Mouse (Mus musculus) embryonic facial prominence, embryonic 15.5 days (tissue): ENCODE results near the gene Mid1. TPM values are rescaled to one million over a fixed set of nuclear protein-coding genes. Genes with fewer than 3 reads are reported as not detected.
"Not testable (repeated sequence)": the region's sequence is repeated elsewhere in the genome, so short reads cannot be mapped to it uniquely, and the experiment has no call there.

Experiments
- ATAC-seq: fragments of 200-750 bp; cut with Nextera tagmentation; 2 replicates; pipeline ENCODE4 v1.8.0; 2017; ENCODE audit warnings: low read depth, moderate TSS enrichment; ENCODE audit not compliant: insufficient number of reproducible peaks, low FRiP score, low TSS enrichment
- H3K27ac ChIP-seq: fragments of 300-500 bp; sonication (generic); replicated peaks from 2 replicates; pipeline ENCODE4 v1.5.1; 2015; ENCODE audit warnings: mild to moderate bottlenecking, inconsistent platforms
- H3K27me3 ChIP-seq: fragments of 300-500 bp; sonication (generic); 2 replicates; pipeline ENCODE4 v1.6.1; 2015; ENCODE audit warnings: inconsistent platforms
- H3K36me3 ChIP-seq: fragments of 300-500 bp; sonication (generic); 2 replicates; pipeline ENCODE4 v1.6.1; 2015; ENCODE audit warnings: mild to moderate bottlenecking, inconsistent platforms
- H3K4me1 ChIP-seq: fragments of 300-500 bp; sonication (generic); 2 replicates; pipeline ENCODE4 v1.6.1; 2015; ENCODE audit warnings: inconsistent platforms
- H3K4me2 ChIP-seq: fragments of 300-500 bp; sonication (generic); replicated peaks from 2 replicates; pipeline ENCODE4 v1.6.1; 2015; ENCODE audit warnings: mild to moderate bottlenecking, inconsistent platforms
- H3K4me3 ChIP-seq: fragments of 300-500 bp; sonication (generic); replicated peaks from 2 replicates; pipeline ENCODE4 v1.5.1; 2015; ENCODE audit warnings: mild to moderate bottlenecking, inconsistent platforms
- H3K9ac ChIP-seq: fragments of 300-500 bp; sonication (generic); 2 replicates; pipeline ENCODE4 v1.6.1; 2015; ENCODE audit warnings: inconsistent platforms
- H3K9me3 ChIP-seq: fragments of 300-500 bp; sonication (generic); replicated peaks from 2 replicates; pipeline ENCODE4 v1.6.1; 2016; ENCODE audit warnings: inconsistent platforms
- WGBS: fragments of 180-500 bp; shearing (Covaris S2); methylation state at CpG from one replicate; pipeline ENCODE4 v1.1.7; 2015; 5-methylcytosine and 5-hydroxymethylcytosine counted together
- polyA plus RNA-seq: library from polyadenylated mRNA; unstranded; fragments of >200 nt; fragmentation: Nextera tagmentation; extraction: Ambion mirVana; gene quantifications from 2 replicates; pipeline ENCODE4 v1.2.1, GENCODE M21; 2015

Gene Mid1
- polyA plus RNA-seq, 1 experiment from 2014 or later, result 9.8 TPM

- 74% methylated on average over 12 of the region's 12 CpGs for WGBS
These were observed 336.2 kb downstream of the Mid1 start for GRCm38 (mm10) chrX:170021205-170021604.

GRCm38 (mm10) chrX:170021750-170022461 is 336.9 kb downstream of the Mid1 start:
- ATAC-seq, H3K9ac ChIP-seq, H3K4me1 ChIP-seq, H3K27me3 ChIP-seq, H3K4me2 ChIP-seq, H3K27ac ChIP-seq, H3K4me3 ChIP-seq: not testable (repeated sequence)
- Histone ChIP-seq H3K36me3 (peaks cover 29% of the 10 kb centered on the region), H3K9me3 (peaks cover 16% of the 10 kb centered on the region)
- 49% methylated on average over 15 of the region's 15 CpGs for WGBS

More at GRCm38 (mm10) chrX:170021205-170021604, 336.2 kb downstream of the Mid1 start:
- not testable (repeated sequence) for H3K27me3 ChIP-seq, H3K4me3 ChIP-seq, H3K4me1 ChIP-seq, ATAC-seq, H3K27ac ChIP-seq, H3K4me2 ChIP-seq, H3K9ac ChIP-seq
- Histone ChIP-seq H3K9me3 (peaks cover 16% of the 10 kb centered on the region), H3K36me3 (peaks cover 29% of the 10 kb centered on the region)

Other genes starting within 250 kb of the Mid1 start
- not detected in 2 replicates for gene 4933400A11Rik, start 94.4 kb downstream of the Mid1 start, polyA plus RNA-seq